Mouse (Mus musculus): Measurements from ENCODE around the gene Plekhh1.
A peak's percentile ranks its signal among the peaks of the same experiment; 100 is the strongest.

Gene Plekhh1

DNA sequence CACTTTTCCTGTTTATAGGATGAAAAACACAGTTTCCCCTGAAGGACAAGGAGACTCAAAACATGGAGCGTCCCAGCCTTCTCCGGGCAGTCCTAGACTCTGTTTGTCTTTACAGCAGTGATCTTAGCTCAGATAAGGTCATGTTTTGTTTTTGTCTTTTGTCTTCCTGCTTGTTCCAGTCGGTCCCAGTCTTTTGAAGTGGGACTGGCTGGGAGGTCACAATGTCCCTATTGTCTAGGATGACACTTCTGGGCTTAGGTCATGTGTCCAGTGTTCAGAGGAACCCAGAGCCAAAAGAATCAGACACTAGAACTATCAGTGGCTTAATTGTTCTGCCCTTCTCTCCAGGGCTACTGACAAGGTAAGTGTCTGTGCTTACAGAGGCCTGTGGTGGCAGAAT is 6.4 kb downstream of the Plekhh1 start:
- DNase-seq, result peak in 1 of 2 experiments; percentile 42

GRCm38 (mm10) chr12:79039708-79040107 is 10.7 kb downstream of the Plekhh1 start:
- no peak for DNase-seq

DNA sequence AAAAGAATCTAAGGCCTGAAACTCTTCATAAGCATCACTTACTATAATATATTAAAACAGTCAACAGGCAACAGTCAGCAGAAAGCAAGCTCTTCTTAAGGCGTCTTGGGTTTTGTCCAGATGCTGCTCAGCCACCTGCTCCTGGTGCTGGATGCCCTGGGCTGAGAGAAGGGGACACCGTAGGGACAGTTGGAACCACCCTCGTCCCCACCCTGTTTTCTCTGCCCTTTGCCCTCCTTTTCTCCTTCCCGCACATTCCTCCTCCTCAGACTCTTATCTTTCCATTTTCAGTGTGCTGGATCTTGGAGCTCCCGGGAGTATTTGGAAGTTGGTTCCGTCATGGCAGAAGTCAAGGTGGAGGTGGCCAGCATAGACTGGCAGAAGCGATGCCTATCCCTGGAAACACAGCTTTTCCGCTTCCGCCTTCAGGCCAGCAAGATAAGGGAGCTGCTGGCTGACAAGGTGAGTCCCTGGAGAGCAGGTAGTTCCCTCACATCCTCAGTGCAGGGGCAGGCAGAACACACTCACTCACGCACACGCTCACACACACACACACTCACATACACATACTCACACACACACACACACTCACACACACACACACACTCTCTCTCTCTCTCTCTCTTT is 11.4 kb downstream of the Plekhh1 start:
- DNase-seq, result no peak

GRCm38 (mm10) chr12:79041436-79041835 is 12.5 kb downstream of the Plekhh1 start:
- DNase-seq, result no peak

DNA sequence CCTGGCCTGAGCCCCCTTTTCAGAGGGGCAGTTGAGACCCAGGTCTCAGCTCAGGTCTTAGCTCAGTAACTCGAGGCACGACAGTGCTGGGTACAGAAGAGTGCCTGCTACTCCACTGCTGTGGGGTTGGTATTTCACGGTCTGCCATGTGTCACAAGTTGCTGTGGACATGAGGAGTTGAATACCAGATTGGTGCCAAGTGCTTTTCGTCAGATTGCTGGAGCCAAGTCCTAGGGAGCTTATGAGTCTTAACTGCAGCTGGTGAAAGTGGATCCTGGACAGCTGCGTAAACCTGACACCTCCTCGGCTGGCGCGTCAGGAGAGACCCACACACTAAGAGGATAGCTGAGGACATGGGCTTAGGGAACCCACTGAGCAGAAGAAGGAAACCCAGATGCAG is 15.7 kb downstream of the Plekhh1 start:
- peak; percentile 46 to 74 for DNase-seq

DNA sequence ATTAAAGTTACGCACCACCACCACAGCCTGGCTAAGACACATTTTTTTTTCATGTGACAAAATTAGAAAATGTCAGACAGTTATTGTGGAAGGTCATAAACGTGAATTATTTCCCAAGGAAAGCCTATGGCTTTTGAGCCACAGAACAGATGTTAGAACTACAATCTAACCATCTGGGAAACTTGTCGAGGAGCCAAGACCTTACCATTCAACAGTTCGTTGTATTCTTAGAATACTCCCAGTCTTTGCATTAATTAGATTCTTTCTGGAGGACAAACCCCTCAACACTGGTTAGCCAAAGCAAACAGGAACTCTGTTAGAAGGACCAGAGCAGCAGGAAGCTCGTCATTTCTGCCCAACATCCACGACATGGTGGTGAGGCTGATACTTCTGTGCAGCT is 17.2 kb downstream of the Plekhh1 start:
- no peak for DNase-seq

GRCm38 (mm10) chr12:79047203-79047602 is 18.2 kb downstream of the Plekhh1 start:
- no peak for DNase-seq

- DNase-seq, result no peak
Observed at GRCm38 (mm10) chr12:79048898-79049297, 19.9 kb downstream of the Plekhh1 start.

DNA sequence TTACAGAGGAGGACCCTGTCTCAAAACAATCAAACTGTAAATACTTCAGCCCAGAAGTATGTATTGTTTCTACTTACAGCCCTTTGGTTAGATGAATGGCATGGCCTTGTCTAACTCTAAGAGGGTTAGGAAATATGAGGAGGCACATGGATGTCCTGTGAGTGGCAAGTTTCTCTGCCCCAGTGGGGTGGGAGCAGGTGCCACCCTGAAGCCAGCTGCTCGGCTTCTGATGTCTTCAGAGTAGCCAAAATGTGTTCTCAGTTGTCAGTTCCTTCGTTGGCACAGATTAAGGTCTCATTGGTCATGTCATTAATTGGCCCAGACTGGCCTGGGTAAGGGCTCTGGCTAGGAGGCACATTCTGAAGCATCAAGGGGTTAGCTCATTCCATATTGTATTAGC is 20.8 kb downstream of the Plekhh1 start:
- DNase-seq, result no peak

GRCm38 (mm10) chr12:79050545-79051212 is 21.7 kb downstream of the Plekhh1 start:
- peak; percentile 78 to 89 for DNase-seq

DNA sequence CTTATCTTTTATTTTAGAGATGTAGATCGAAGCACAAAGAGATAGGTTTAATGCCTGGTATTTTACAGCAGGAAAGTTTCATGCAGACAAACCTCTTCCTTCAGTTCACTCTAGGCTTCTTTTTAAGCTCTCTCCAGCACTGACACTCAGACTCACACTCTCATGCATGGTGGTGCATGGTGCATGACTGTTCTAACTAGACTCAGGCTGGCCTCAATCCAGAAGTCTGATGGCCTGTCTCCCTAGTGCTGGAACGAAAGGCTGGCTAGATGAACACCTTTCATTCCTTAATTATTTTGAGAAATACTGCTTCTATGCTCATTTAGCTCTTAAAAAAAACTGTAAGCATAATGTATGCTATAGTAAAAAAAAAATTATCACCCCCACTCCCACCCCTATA is 23.1 kb downstream of the Plekhh1 start:
- no peak for DNase-seq

DNA sequence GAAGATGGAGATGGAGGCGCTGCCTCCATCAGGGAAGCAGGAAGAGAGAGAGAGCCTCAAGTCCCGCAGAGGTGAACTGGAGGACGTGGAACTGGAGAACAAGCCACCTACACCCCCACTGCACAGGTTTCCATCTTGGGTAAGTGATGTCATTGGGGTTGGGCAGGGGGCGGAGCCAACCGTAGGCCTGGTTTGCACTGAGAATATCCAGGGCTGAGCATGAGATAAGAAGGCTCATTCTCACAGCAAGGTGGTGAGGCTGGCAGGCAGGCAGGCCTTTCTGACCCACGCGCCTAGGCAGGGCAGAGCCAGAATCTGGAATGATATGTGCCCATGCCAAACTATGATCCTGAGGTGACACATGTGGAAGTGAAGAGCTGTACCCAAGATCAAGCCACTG is 26.3 kb downstream of the Plekhh1 start:
- no peak for DNase-seq

GRCm38 (mm10) chr12:79059573-79059972 is 30.6 kb downstream of the Plekhh1 start:
- DNase-seq, result no peak

GRCm38 (mm10) chr12:79060134-79060533 is 31.2 kb downstream of the Plekhh1 start:
- no peak for DNase-seq

DNA sequence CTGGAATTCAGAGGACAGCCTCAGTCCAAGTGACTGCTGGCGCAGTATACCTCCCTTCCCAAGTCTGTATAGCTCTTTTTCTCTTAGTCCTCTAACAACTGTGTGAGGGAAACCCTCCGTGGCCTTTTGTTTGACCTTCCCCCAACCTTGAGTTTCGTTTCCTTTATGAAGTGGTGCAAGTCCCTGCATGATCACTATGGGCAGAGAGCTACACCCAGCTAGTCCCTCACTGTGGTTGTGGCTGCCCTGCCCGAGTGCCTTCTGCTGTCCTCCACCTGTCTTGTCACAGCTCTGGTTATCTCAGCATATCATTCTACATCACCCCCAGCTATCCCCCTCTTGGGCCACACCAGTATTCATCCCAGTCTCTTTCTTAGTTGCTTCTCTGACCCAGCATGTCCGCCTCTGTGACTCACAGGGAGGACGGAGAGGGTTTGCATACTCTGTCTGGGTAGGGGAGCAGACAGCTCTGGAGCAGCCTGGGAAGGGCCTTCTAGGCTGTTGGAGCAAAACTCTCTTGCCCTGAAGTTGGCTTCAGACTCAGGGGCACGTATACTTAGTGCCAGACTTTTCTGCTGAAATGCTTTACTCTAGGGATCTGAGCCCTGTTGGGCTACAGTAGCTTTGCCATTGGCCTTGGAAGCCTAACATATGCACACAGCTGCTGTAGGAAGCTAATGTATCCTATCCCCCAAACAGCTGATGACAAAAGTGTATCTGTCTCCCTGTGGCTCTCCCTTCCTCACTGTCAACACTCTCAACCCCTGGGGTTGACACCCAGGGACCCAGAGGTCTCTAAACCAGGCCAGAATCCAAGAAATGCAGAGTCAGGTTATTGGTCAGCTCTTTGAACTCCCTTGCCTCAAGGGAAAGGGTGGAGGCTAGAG is 32.0 kb downstream of the Plekhh1 start:
- DNase-seq, result no peak

DNA sequence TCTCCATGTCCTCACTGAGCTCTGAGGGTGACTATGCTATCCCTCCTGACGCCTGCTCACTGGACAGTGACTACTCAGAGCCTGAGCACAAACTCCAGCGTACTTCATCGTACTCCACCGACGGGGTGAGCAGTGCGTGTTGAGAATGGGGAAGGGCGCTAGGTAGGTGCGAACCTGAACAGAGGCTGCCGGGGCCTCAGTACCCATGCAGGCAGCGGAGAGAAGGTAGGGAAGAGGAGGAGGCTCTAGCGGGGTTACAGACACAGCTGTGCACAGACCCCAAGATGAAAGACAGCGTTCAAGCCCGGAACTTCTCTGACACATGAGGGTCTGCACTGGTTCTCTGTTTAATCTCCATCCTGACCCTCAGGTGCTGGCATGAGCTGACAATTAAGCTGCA is 35.5 kb downstream of the Plekhh1 start:
- no peak for DNase-seq

GRCm38 (mm10) chr12:79066431-79066830 is 37.5 kb downstream of the Plekhh1 start:
- no peak for DNase-seq

GRCm38 (mm10) chr12:79067526-79067925 is 38.6 kb downstream of the Plekhh1 start:
- no peak for DNase-seq

DNA sequence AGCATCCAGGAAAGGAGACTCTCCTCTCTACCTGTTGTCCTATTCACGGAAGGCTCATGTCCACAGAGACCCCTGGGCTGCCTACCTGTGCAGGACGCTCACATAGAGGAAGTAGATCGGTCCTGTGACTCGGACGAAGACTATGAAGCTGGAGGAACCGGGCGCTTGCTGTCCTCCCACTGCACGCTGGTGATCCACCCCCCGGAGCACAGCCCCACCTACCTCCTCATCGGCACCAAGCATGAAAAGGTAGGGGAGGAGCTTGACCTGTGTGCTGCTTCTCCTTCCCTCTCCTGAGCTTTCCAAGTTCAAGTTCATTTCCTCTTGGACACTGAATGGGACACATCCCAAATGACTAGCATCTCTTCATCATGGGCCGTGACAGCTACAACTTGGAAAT is 39.3 kb downstream of the Plekhh1 start:
- DNase-seq, result no peak

- no peak for DNase-seq
Observed at GRCm38 (mm10) chr12:79069187-79069608, 40.2 kb downstream of the Plekhh1 start.

DNA sequence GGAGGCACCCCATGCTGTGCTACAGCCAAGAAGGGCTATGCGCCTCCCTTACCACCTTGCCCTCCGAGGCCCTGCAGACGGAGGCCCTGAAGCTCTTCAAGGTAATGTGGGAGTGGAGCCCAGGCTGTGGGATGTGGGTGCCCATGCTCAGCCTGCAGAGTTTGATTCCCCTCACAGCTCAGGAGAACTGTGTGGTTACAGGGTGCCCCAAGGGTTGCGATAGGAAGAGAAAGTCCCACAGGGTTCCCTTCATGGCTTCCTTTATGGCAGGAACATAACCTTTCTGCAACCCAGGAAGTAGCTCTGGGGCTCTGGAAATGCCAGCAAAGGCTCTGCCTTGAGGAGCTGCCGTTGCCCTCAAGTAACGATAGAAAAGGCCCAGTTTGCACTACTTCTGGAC is 41.0 kb downstream of the Plekhh1 start:
- DNase-seq, result no peak

- no peak for DNase-seq
Observed at GRCm38 (mm10) chr12:79070736-79071333, 41.9 kb downstream of the Plekhh1 start.

- no peak for DNase-seq
Observed at GRCm38 (mm10) chr12:79072576-79072975, 43.6 kb downstream of the Plekhh1 start.

Measured in lung, postnatal 4 days (tissue).